Mouse (Mus musculus) heart, embryonic 14.5 days (tissue): ENCODE results near the gene Klk1b8. TPM values are rescaled to one million over a fixed set of nuclear protein-coding genes. Genes with fewer than 3 reads are reported as not detected.
"Not testable (repeated sequence)": the region's sequence is repeated elsewhere in the genome, so short reads cannot be mapped to it uniquely, and the experiment has no call there.

Source experiments
- ATAC-seq: fragments of 200-750 bp; cut with Nextera tagmentation; 2 replicates; pipeline ENCODE4 v1.8.0; 2017; ENCODE audit warnings: low read depth, moderate TSS enrichment; ENCODE audit not compliant: insufficient number of reproducible peaks, insufficient read depth, low FRiP score
- H3K27ac ChIP-seq, 2 experiments: fragments of 200-500 bp in 1 of 2; fragments of 300-500 bp in 1 of 2; sonication (generic) in 1 of 2; replicated peaks in 1 of 2; 2 replicates each; pipeline ENCODE4 v1.5.1; 2012 to 2014; ENCODE audit warnings: low read depth in 2 of 2, low read length in 2 of 2, control low read depth in 1 of 2, mild to moderate bottlenecking in 1 of 2, mixed read lengths in 1 of 2; ENCODE audit not compliant: control insufficient read depth in 1 of 2, insufficient read depth in 1 of 2
- H3K27me3 ChIP-seq: fragments of 300-500 bp; sonication (generic); 2 replicates; pipeline ENCODE4 v1.6.1; 2014; ENCODE audit warnings: mild to moderate bottlenecking, low read length, control low read depth; ENCODE audit not compliant: control insufficient read depth, insufficient read depth
- H3K36me3 ChIP-seq: fragments of 300-500 bp; sonication (generic); 2 replicates; pipeline ENCODE4 v1.6.1; 2014; ENCODE audit warnings: mild to moderate bottlenecking, control low read depth, low read length, mixed read lengths; ENCODE audit not compliant: control insufficient read depth, insufficient read depth
- H3K4me1 ChIP-seq, 2 experiments: fragments of 200-500 bp in 1 of 2; fragments of 300-500 bp in 1 of 2; sonication (generic) in 1 of 2; 2 replicates each; pipeline ENCODE4 v1.6.1; 2012 to 2014; ENCODE audit warnings: low read length in 2 of 2, control low read depth in 1 of 2, mixed read lengths in 1 of 2; ENCODE audit not compliant: control insufficient read depth in 2 of 2, insufficient read depth in 2 of 2
- H3K4me2 ChIP-seq: fragments of 300-500 bp; sonication (generic); 2 replicates; pipeline ENCODE4 v1.6.1; 2014; ENCODE audit warnings: mild to moderate bottlenecking, low read length
- H3K4me3 ChIP-seq, 2 experiments: fragments of 200-500 bp in 1 of 2; fragments of 300-500 bp in 1 of 2; sonication (generic) in 1 of 2; 2 replicates each; pipeline ENCODE4 v1.5.1; 2012 to 2014; ENCODE audit warnings: low read length in 2 of 2, mild to moderate bottlenecking in 2 of 2, control low read depth in 1 of 2, low read depth in 1 of 2, moderate library complexity in 1 of 2; ENCODE audit not compliant: control insufficient read depth in 1 of 2, insufficient read depth in 1 of 2
- H3K9ac ChIP-seq: fragments of 300-500 bp; sonication (generic); 2 replicates; pipeline ENCODE4 v1.6.1; 2014; ENCODE audit warnings: mild to moderate bottlenecking, low read length
- H3K9me3 ChIP-seq: fragments of 300-500 bp; sonication (generic); 2 replicates; pipeline ENCODE4 v1.6.1; 2016; ENCODE audit warnings: low read length, control low read depth; ENCODE audit not compliant: control insufficient read depth
- WGBS: fragments of 180-500 bp; shearing (Covaris S2); extraction: QIAGEN DNeasy Blood & Tissue Kit; methylation state at CpG from one replicate; pipeline ENCODE4 v1.1.7; 2014; 5-methylcytosine and 5-hydroxymethylcytosine counted together
- polyA plus RNA-seq: library from polyadenylated mRNA; unstranded; fragments of >200 nt; fragmentation: Nextera tagmentation; extraction: Ambion mirVana; gene quantifications from 2 replicates; pipeline ENCODE4 v1.2.1, GENCODE M21; 2014

Gene Klk1b8
- polyA plus RNA-seq, 1 experiment from 2014 or later, result not detected

- H3K4me3 ChIP-seq, result no peak overlapping the region
- WGBS, result 57% methylated on average over 5 of the region's 5 CpGs
- no peaks in the 10 kb centered on the region for H3K4me1 ChIP-seq
- H3K9ac ChIP-seq, result no peak overlapping the region
- H3K4me2 ChIP-seq, result no peak overlapping the region
- no peaks in the 10 kb centered on the region for H3K9me3 ChIP-seq
- no peak overlapping the region for H3K27ac ChIP-seq
- no peaks in the 10 kb centered on the region for H3K27me3 ChIP-seq
- no peaks in the 10 kb centered on the region for H3K36me3 ChIP-seq
- no peak for ATAC-seq
These were observed 24.5 kb upstream of the Klk1b8 start for GRCm38 (mm10) chr7:43925985-43926384.

- WGBS, result 44% methylated on average over 4 of the region's 4 CpGs
- H3K4me3 ChIP-seq, result no peak overlapping the region
- H3K27ac ChIP-seq, result no peak overlapping the region
- no peaks in the 10 kb centered on the region for H3K36me3 ChIP-seq
- ATAC-seq, result no peak
- no peak overlapping the region for H3K4me2 ChIP-seq
- no peaks in the 10 kb centered on the region for H3K27me3 ChIP-seq
- H3K9me3 ChIP-seq, result no peaks in the 10 kb centered on the region
- H3K9ac ChIP-seq, result no peak overlapping the region
- no peaks in the 10 kb centered on the region for H3K4me1 ChIP-seq
These were observed 21.9 kb upstream of the Klk1b8 start for GRCm38 (mm10) chr7:43928521-43928920.

GRCm38 (mm10) chr7:43932337-43932736, 18.1 kb upstream of the Klk1b8 start:
- H3K27ac ChIP-seq, result no peak overlapping the region
- no peak overlapping the region for H3K4me3 ChIP-seq
- H3K4me1 ChIP-seq, result no peaks in the 10 kb centered on the region
- WGBS, result 48% methylated on average over 4 of the region's 4 CpGs
- no peak overlapping the region for H3K9ac ChIP-seq
- no peak overlapping the region for H3K4me2 ChIP-seq
- ATAC-seq, result no peak
- H3K36me3 ChIP-seq, result no peaks in the 10 kb centered on the region
- H3K27me3 ChIP-seq, result no peaks in the 10 kb centered on the region
- H3K9me3 ChIP-seq, result no peaks in the 10 kb centered on the region

- Histone ChIP-seq H3K4me3 (no peak within 1 kb of the TSS), H3K27me3 (no peaks in the 10 kb centered on the region), H3K9ac (no peak within 1 kb of the TSS), H3K9me3 (no peaks in the 10 kb centered on the region), H3K36me3 (no peaks in the 10 kb centered on the region), H3K4me2 (no peak within 1 kb of the TSS), H3K27ac (no peak within 1 kb of the TSS), H3K4me1 (no peaks in the 10 kb centered on the region)
- ATAC-seq, result no peak
- WGBS, result 77% methylated on average over 3 of the region's 3 CpGs
These were observed 17.0 kb upstream of the Klk1b8 start, which contains the start of gene Klk15 for GRCm38 (mm10) chr7:43933440-43933839. Gene Klk15, plus strand, starts transcription at chr7:43933740.

GRCm38 (mm10) chr7:43934747-43935146, 15.7 kb upstream of the Klk1b8 start:
- H3K9me3 ChIP-seq, result no peaks in the 10 kb centered on the region
- H3K4me3 ChIP-seq, result no peak overlapping the region
- H3K36me3 ChIP-seq, result no peaks in the 10 kb centered on the region
- H3K27me3 ChIP-seq, result no peaks in the 10 kb centered on the region
- no peak overlapping the region for H3K9ac ChIP-seq
- 61% methylated on average over 3 of the region's 3 CpGs for WGBS
- H3K4me1 ChIP-seq, result no peaks in the 10 kb centered on the region
- ATAC-seq, result no peak
- H3K4me2 ChIP-seq, result no peak overlapping the region
- no peak overlapping the region for H3K27ac ChIP-seq

- no peaks in the 10 kb centered on the region for H3K27me3 ChIP-seq
- H3K9me3 ChIP-seq, result no peaks in the 10 kb centered on the region
- H3K27ac ChIP-seq, result no peak overlapping the region
- H3K4me2 ChIP-seq, result no peak overlapping the region
- H3K4me3 ChIP-seq, result no peak overlapping the region
- no peak for ATAC-seq
- H3K36me3 ChIP-seq, result no peaks in the 10 kb centered on the region
- WGBS, result 85% methylated on average over 14 of the region's 14 CpGs
- H3K4me1 ChIP-seq, result no peaks in the 10 kb centered on the region
- no peak overlapping the region for H3K9ac ChIP-seq
These were observed 13.9 kb upstream of the Klk1b8 start for GRCm38 (mm10) chr7:43936551-43936950.

GRCm38 (mm10) chr7:43942293-43942692, 8.2 kb upstream of the Klk1b8 start:
- not testable (repeated sequence) for H3K9me3 ChIP-seq, ATAC-seq, H3K27ac ChIP-seq, H3K36me3 ChIP-seq, H3K9ac ChIP-seq, H3K4me2 ChIP-seq, H3K27me3 ChIP-seq, H3K4me3 ChIP-seq, H3K4me1 ChIP-seq
- 52% methylated on average over 3 of the region's 3 CpGs for WGBS

- ATAC-seq, result no peak
- WGBS, result 71% methylated on average over 3 of the region's 3 CpGs
- Histone ChIP-seq H3K36me3 (no peaks in the 10 kb centered on the region), H3K27ac (no peak overlapping the region), H3K27me3 (no peaks in the 10 kb centered on the region), H3K9ac (no peak overlapping the region), H3K4me3 (no peak overlapping the region), H3K4me1 (no peaks in the 10 kb centered on the region), H3K9me3 (no peaks in the 10 kb centered on the region), H3K4me2 (no peak overlapping the region)
These were observed 5.7 kb upstream of the Klk1b8 start for GRCm38 (mm10) chr7:43944727-43945264.
